ENCODE assay signal across 8 mouse cellular contexts in the genomic region with DNA sequence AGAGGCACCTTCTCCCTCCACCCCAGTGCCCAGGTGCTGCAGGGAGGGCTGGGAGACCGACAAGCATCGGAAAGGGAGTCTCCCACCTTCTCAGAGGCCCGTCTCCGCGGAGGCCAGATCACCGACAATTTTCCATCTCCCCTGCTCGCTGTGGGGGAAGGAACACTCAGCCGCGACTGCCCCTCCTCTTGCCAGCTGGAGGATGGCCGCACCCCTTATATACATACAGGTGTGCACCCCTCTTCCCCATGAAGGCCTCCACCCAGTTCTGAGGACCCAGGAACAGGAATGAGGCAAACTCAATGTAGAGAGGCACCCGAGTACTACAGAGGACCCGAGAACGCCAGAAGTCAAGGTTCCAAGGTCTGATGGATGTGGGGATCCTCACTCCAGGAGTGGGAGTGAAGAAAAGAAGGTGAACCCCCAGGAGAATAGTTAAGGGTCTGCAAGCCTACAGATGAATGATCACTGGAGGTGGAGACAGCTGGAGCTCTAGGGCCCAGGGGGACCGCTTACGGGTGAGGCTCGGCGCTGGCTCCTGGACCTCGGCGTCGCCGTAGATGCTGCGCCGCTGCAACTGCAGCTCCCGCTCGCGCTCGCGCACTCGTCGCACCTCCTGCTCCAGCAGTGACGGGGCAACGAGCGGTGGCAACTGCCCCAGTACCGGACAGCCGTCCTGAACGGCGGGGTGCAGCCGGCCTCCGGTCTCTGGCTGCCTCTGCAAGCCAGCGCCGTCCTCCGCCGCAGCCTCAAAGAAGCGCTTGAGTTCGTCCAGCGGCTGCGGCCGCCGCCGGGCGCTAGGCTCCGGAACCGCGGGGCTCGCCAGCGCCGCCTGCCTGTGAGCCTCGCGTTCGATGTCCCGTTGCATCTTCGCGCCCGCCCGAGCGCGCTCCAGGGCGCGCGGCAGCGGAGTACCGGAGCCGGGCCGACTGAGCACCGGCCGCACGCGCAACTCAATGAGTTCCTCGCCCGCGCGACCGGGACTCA. TPM values are rescaled to one million over a fixed set of nuclear protein-coding genes. Genes with fewer than 3 reads are reported as not detected.
DNase-seq lines count a peak whose midpoint lies in the region; ATAC-seq lines count a peak whose summit lies in the region.

No protein-coding gene starts in this region.

- peak; percentile 54 for DNase-seq in T-cell, adult 2 months (ENCODE audit: low spot score)
- DNase-seq in cerebellum, adult 9-10 months = peak; percentile 51
- peak; percentile 77 for DNase-seq in gastrocnemius, adult 18-20 months (ENCODE audit: low spot score)
- peak; percentile 82 for DNase-seq in limb, embryonic 11.5 days (ENCODE audit: low spot score)
- DNase-seq in midbrain, embryonic 10.5 days (ENCODE audit: low spot score) = peak; percentile 83
- peak; percentile 54 to 84 for DNase-seq in spleen, adult 18-20 months
- DNase-seq in ovary, postnatal 10 days (ENCODE audit: low spot score) = no peak

- ATAC-seq in hindbrain, embryonic 15.5 days (ENCODE audit: low FRiP score, low read depth) = peak; percentile 61
- ATAC-seq in limb, embryonic 11.5 days (ENCODE audit: insufficient number of reproducible peaks, low FRiP score, low TSS enrichment, low read depth) = no peak; the same call in 1 of the 2 replicates

- H3K9ac ChIP-seq in hindbrain, embryonic 15.5 days = peak overlapping the region; percentile 58
- H3K9ac ChIP-seq in limb, embryonic 11.5 days (ENCODE audit: low read length) = peak overlapping the region; percentile 56

- H3K36me3 ChIP-seq in hindbrain, embryonic 15.5 days = no peaks in the 10 kb centered on the region
- H3K36me3 ChIP-seq in limb, embryonic 11.5 days (ENCODE audit: control insufficient read depth, insufficient read depth, low read length) = no peaks in the 10 kb centered on the region
- H3K36me3 ChIP-seq in midbrain, embryonic 10.5 days = no peaks in the 10 kb centered on the region

- no peaks in the 10 kb centered on the region for H3K9me3 ChIP-seq in hindbrain, embryonic 15.5 days
- H3K9me3 ChIP-seq in limb, embryonic 11.5 days (ENCODE audit: control insufficient read depth, low read length) = no peaks in the 10 kb centered on the region; the same call in 1 of the 2 replicates
- no peaks in the 10 kb centered on the region for H3K9me3 ChIP-seq in midbrain, embryonic 10.5 days (replicated peaks)

- peak overlapping the region; percentile 99 for H3K4me2 ChIP-seq in hindbrain, embryonic 15.5 days
- H3K4me2 ChIP-seq in limb, embryonic 11.5 days (ENCODE audit: low read depth, severe bottlenecking) = peak overlapping the region; percentile 93

- H3K27me3 ChIP-seq in hindbrain, embryonic 15.5 days = peaks cover 34% of the 10 kb centered on the region
- peaks cover 36% of the 10 kb centered on the region for H3K27me3 ChIP-seq in limb, embryonic 11.5 days (ENCODE audit: control insufficient read depth, insufficient read depth, low read length)
- H3K27me3 ChIP-seq in midbrain, embryonic 10.5 days (ENCODE audit: low read depth, poor library complexity, severe bottlenecking) = peaks cover 60% of the 10 kb centered on the region

- peaks cover 28% of the 10 kb centered on the region for H3K4me1 ChIP-seq in hindbrain, embryonic 15.5 days (replicated peaks)
- peaks cover 23% of the 10 kb centered on the region for H3K4me1 ChIP-seq in limb, embryonic 11.5 days (ENCODE audit: control insufficient read depth, insufficient read depth, low read length)
- peaks cover 38% of the 10 kb centered on the region for H3K4me1 ChIP-seq in midbrain, embryonic 10.5 days

- H3K4me3 ChIP-seq in hindbrain, embryonic 15.5 days = peak overlapping the region; percentile 48
- H3K4me3 ChIP-seq in limb, embryonic 11.5 days (ENCODE audit: low read depth, low read length) = peak overlapping the region; percentile 49
- peak overlapping the region; percentile 67 for H3K4me3 ChIP-seq in midbrain, embryonic 10.5 days

- 2% methylated on average over 81 of the region's 83 CpGs for WGBS in hindbrain, embryonic 15.5 days
- 2% methylated on average over 79 of the region's 83 CpGs for WGBS in limb, embryonic 11.5 days
- WGBS in midbrain, embryonic 10.5 days = 2% methylated on average over 83 of the region's 83 CpGs

- H3K27ac ChIP-seq in hindbrain, embryonic 15.5 days (replicated peaks) = no peak overlapping the region
- no peak overlapping the region for H3K27ac ChIP-seq in limb, embryonic 11.5 days (replicated peaks; ENCODE audit: low read depth, low read length)
- peak overlapping the region; percentile 72 for H3K27ac ChIP-seq in midbrain, embryonic 10.5 days (replicated peaks)

RNA-seq across cellular contexts. Expression of gene 2210011C24Rik, which starts 1.1 kb away (rescaled TPM):
- 1 to 10 TPM; 2.0 to 2.4 TPM for total RNA-seq in gastrocnemius, adult 18-20 months (2021)
- polyA plus RNA-seq in hindbrain, embryonic 15.5 days (2015; fragmentation: Nextera tagmentation; extraction: Ambion mirVana) = 0.41 and 0.70 TPM in 2 replicates
- 0.18 and 0.35 TPM in 2 replicates for polyA plus RNA-seq in limb, embryonic 11.5 days (2014; fragmentation: Nextera tagmentation; extraction: Ambion mirVana)
- polyA plus RNA-seq in midbrain, embryonic 10.5 days (2016; fragmentation: Nextera tagmentation; extraction: Ambion mirVana) = 0.20 and 0.67 TPM in 2 replicates

RNA-seq across cellular contexts. Expression of gene 1700067K01Rik, which starts 9.6 kb away (rescaled TPM):
- not detected for total RNA-seq in gastrocnemius, adult 18-20 months (2021)
- 0.47 and 0.75 TPM in 2 replicates for polyA plus RNA-seq in hindbrain, embryonic 15.5 days (2015; fragmentation: Nextera tagmentation; extraction: Ambion mirVana)
- polyA plus RNA-seq in limb, embryonic 11.5 days (2014; fragmentation: Nextera tagmentation; extraction: Ambion mirVana) = 1.2 and 1.5 TPM in 2 replicates
- polyA plus RNA-seq in midbrain, embryonic 10.5 days (2016; fragmentation: Nextera tagmentation; extraction: Ambion mirVana) = 0.68 and 0.99 TPM in 2 replicates

RNA-seq across cellular contexts. Expression of gene Palm3, which starts 10.4 kb away (rescaled TPM):
- total RNA-seq in gastrocnemius, adult 18-20 months (2021) = under 1 TPM; 0.09 to 0.11 TPM
- 8.6 and 8.8 TPM in 2 replicates for polyA plus RNA-seq in hindbrain, embryonic 15.5 days (2015; fragmentation: Nextera tagmentation; extraction: Ambion mirVana)
- 1.1 and 2.1 TPM in 2 replicates for polyA plus RNA-seq in limb, embryonic 11.5 days (2014; fragmentation: Nextera tagmentation; extraction: Ambion mirVana)
- 7.9 and 8.0 TPM in 2 replicates for polyA plus RNA-seq in midbrain, embryonic 10.5 days (2016; fragmentation: Nextera tagmentation; extraction: Ambion mirVana)

RNA-seq across cellular contexts. Expression of gene Samd1, which starts 13.4 kb away (rescaled TPM):
- 10 to 100 TPM; 12.3 to 16.9 TPM for total RNA-seq in gastrocnemius, adult 18-20 months (2021)
- polyA plus RNA-seq in hindbrain, embryonic 15.5 days (2015; fragmentation: Nextera tagmentation; extraction: Ambion mirVana) = 6.2 and 7.3 TPM in 2 replicates
- polyA plus RNA-seq in limb, embryonic 11.5 days (2014; fragmentation: Nextera tagmentation; extraction: Ambion mirVana) = 18.9 and 19.0 TPM in 2 replicates
- 8.0 and 8.5 TPM in 2 replicates for polyA plus RNA-seq in midbrain, embryonic 10.5 days (2016; fragmentation: Nextera tagmentation; extraction: Ambion mirVana)

RNA-seq across cellular contexts. Expression of gene Il27ra, which starts 31.5 kb away (rescaled TPM):
- total RNA-seq in gastrocnemius, adult 18-20 months (2021) = under 1 TPM; 0.37 to 0.66 TPM
- 0.69 and 0.97 TPM in 2 replicates for polyA plus RNA-seq in hindbrain, embryonic 15.5 days (2015; fragmentation: Nextera tagmentation; extraction: Ambion mirVana)
- polyA plus RNA-seq in limb, embryonic 11.5 days (2014; fragmentation: Nextera tagmentation; extraction: Ambion mirVana) = 0.20 and 0.27 TPM in 2 replicates
- polyA plus RNA-seq in midbrain, embryonic 10.5 days (2016; fragmentation: Nextera tagmentation; extraction: Ambion mirVana) = 0.17 and 0.21 TPM in 2 replicates
